Mouse (Mus musculus) heart, postnatal 14 days (tissue): ENCODE results near the gene Gorasp1. TPM values are rescaled to one million over a fixed set of nuclear protein-coding genes. Genes with fewer than 3 reads are reported as not detected.

Experiments
- DNase-seq, 2 experiments: peaks; one replicate each; pipeline ENCODE4 v3.0.0; 2021 to 2022
- intact Hi-C: fragments of 180-260 bp; cut with DNase I; formaldehyde crosslinking; loops from one replicate; pipeline ENCODE4 v1.15.1; 2025
- total RNA-seq, 2 experiments: library from RNA; stranded (reverse); gene quantifications; 2 replicates each; pipeline ENCODE4 v1.2.3; 2021

Gorasp1 gene
- total RNA-seq, 2 experiments from 2014 or later: 21.4 to 22.8 TPM

- no peak for DNase-seq
- intact Hi-C loops: no loop called here
Measured at GRCm38 (mm10) chr9:119887144-119887901, 50.0 kb downstream of the Gorasp1 start.

Other genes with a start within 250 kb of the Gorasp1 start
- under 1 TPM; 0.44 to 0.53 TPM for gene Scn10a, start 218.2 kb downstream of the Gorasp1 start, total RNA-seq
- gene Scn11a, start 112.1 kb downstream of the Gorasp1 start, total RNA-seq: under 1 TPM; 0.05 to 0.07 TPM
- gene Wdr48, start 42.7 kb downstream of the Gorasp1 start, total RNA-seq: 10 to 100 TPM; 28.9 to 29.6 TPM
- gene Ttc21a, start within 50 bp of the Gorasp1 start, total RNA-seq: under 1 TPM in 1 of 2 experiments, not detected in 1; 0.26 TPM
- gene Csrnp1, start 47.1 kb upstream of the Gorasp1 start, total RNA-seq: 10 to 100 TPM; 15.8 to 21.4 TPM
- 100 to 1,000 TPM; 105 to 114 TPM for gene Xirp1, start 86.0 kb upstream of the Gorasp1 start, total RNA-seq
- 1 to 10 TPM; 3.4 TPM for gene Cx3cr1, start 132.3 kb upstream of the Gorasp1 start, total RNA-seq
- under 1 TPM in 1 of 2 experiments, not detected in 1; 0.44 TPM for gene Ccr8, start 154.5 kb upstream of the Gorasp1 start, total RNA-seq
- gene Slc25a38, start 172.8 kb upstream of the Gorasp1 start, total RNA-seq: 10 to 100 TPM; 12.3 to 14.0 TPM
- 100 to 1,000 TPM; 475 to 558 TPM for gene Rpsa, start 190.1 kb upstream of the Gorasp1 start, total RNA-seq
- not detected for gene Mobp, start 212.1 kb upstream of the Gorasp1 start, total RNA-seq